Mouse (Mus musculus) R1 (cell line): ENCODE data around the gene Cldn3.
A peak's percentile ranks its signal among the peaks of the same experiment; 100 is the strongest.

Experiments used
- DNase-seq: peaks from one replicate; pipeline ENCODE4 v3.0.0-alpha.2; 2018; ENCODE audit warnings: low read depth, low spot score

Cldn3 gene

GRCm38 (mm10) chr5:135002151-135002550 is 16.1 kb downstream of the Cldn3 start:
- peak; percentile 80 for DNase-seq

- peak; percentile 23 for DNase-seq
These were observed 22.0 kb downstream of the Cldn3 start for GRCm38 (mm10) chr5:135007802-135008571.

- DNase-seq = peak; percentile 100
These were observed 22.9 kb downstream of the Cldn3 start, which contains the start of gene Abhd11 for GRCm38 (mm10) chr5:135008671-135009589. TSS of gene Abhd11 (plus strand) at chr5:135009152.

GRCm38 (mm10) chr5:135009590-135010319 is 23.7 kb downstream of the Cldn3 start:
- DNase-seq = peak; percentile 91

- no peak for DNase-seq
These were observed 24.3 kb downstream of the Cldn3 start for GRCm38 (mm10) chr5:135010320-135010709.

GRCm38 (mm10) chr5:135010841-135011743 is 25.1 kb downstream of the Cldn3 start:
- no peak for DNase-seq

- peak; percentile 59 for DNase-seq
These were observed 26.0 kb downstream of the Cldn3 start for GRCm38 (mm10) chr5:135011809-135012613.

GRCm38 (mm10) chr5:135012671-135013441 is 26.8 kb downstream of the Cldn3 start:
- DNase-seq = peak; percentile 96

- peak; percentile 77 for DNase-seq
These were observed 29.5 kb downstream of the Cldn3 start for GRCm38 (mm10) chr5:135015497-135015896.

GRCm38 (mm10) chr5:135016224-135016759 is 30.3 kb downstream of the Cldn3 start:
- peak; percentile 31 for DNase-seq

- DNase-seq = no peak
These were observed 35.8 kb downstream of the Cldn3 start for GRCm38 (mm10) chr5:135021814-135022213.

- peak; percentile 96 for DNase-seq
These were observed 37.5 kb downstream of the Cldn3 start, which contains the start of gene Stx1a for GRCm38 (mm10) chr5:135023344-135024173. TSS of gene Stx1a (plus strand) at chr5:135023482.

GRCm38 (mm10) chr5:135024665-135025224 is 38.7 kb downstream of the Cldn3 start:
- no peak for DNase-seq

GRCm38 (mm10) chr5:135025899-135026298 is 39.9 kb downstream of the Cldn3 start:
- DNase-seq = peak; percentile 36

GRCm38 (mm10) chr5:135029007-135029854 is 43.2 kb downstream of the Cldn3 start:
- DNase-seq = peak; percentile 36

GRCm38 (mm10) chr5:135032581-135032980 is 46.6 kb downstream of the Cldn3 start:
- DNase-seq = no peak
